Mouse (Mus musculus) stomach, embryonic 16.5 days (tissue): ENCODE measurements at regions not wholly inside any gene's neighbourhood (a gene's known extent, or its start where the extent isn't known, plus 50 kb on each side); places are given as distances from the start of the nearest gene placed in this dataset.

Experiments used
- ATAC-seq: fragments of 200-750 bp; cut with Nextera tagmentation; 2 replicates; pipeline ENCODE4 v1.8.0; 2017; ENCODE audit warnings: moderate number of reproducible peaks, moderate TSS enrichment; ENCODE audit not compliant: insufficient read depth, low FRiP score
- H3K27ac ChIP-seq: fragments of 300-500 bp; sonication (generic); 2 replicates; pipeline ENCODE4 v1.5.1; 2014; ENCODE audit warnings: low read length
- H3K27me3 ChIP-seq: fragments of 300-500 bp; sonication (generic); 2 replicates; pipeline ENCODE4 v1.6.1; 2014; ENCODE audit warnings: low read length, control low read depth, mixed read lengths; ENCODE audit not compliant: control insufficient read depth, insufficient read depth
- H3K36me3 ChIP-seq: fragments of 300-500 bp; sonication (generic); 2 replicates; pipeline ENCODE4 v1.6.1; 2014; ENCODE audit warnings: low read length; ENCODE audit not compliant: control insufficient read depth, insufficient read depth
- H3K4me1 ChIP-seq: fragments of 300-500 bp; sonication (generic); 2 replicates; pipeline ENCODE4 v1.6.1; 2014; ENCODE audit warnings: low read length, control low read depth, mixed read lengths; ENCODE audit not compliant: control insufficient read depth, insufficient read depth
- H3K4me2 ChIP-seq: fragments of 300-500 bp; sonication (generic); 2 replicates; pipeline ENCODE4 v1.6.1; 2014; ENCODE audit warnings: low read depth, low read length, mixed read lengths
- H3K4me3 ChIP-seq: fragments of 300-500 bp; sonication (generic); replicated peaks from 2 replicates; pipeline ENCODE4 v1.5.1; 2014; ENCODE audit warnings: mild to moderate bottlenecking, low read length
- H3K9ac ChIP-seq: fragments of 300-500 bp; sonication (generic); 2 replicates; pipeline ENCODE4 v1.6.1; 2014; ENCODE audit warnings: low read length
- H3K9me3 ChIP-seq: fragments of 300-500 bp; sonication (generic); replicated peaks from 2 replicates; pipeline ENCODE4 v1.6.1; 2016; ENCODE audit warnings: low read length, control low read depth; ENCODE audit not compliant: control insufficient read depth
- WGBS: fragments of 180-500 bp; shearing (Covaris S2); extraction: QIAGEN DNeasy Blood & Tissue Kit; methylation state at CpG from one replicate; pipeline ENCODE4 v1.1.7; 2014; 5-methylcytosine and 5-hydroxymethylcytosine counted together

GRCm38 (mm10) chr4:131405376-131406017, 432.6 kb downstream of the Ptpru start:
- peaks cover 6% of the 10 kb centered on the region; the same call in 1 of the 2 replicates for H3K4me1 ChIP-seq
- no peaks in the 10 kb centered on the region for H3K27me3 ChIP-seq
- WGBS = 64% methylated on average over 12 of the region's 12 CpGs
- no peak overlapping the region for H3K9ac ChIP-seq
- no peaks in the 10 kb centered on the region for H3K36me3 ChIP-seq
- no peaks in the 10 kb centered on the region for H3K9me3 ChIP-seq
- no peak overlapping the region for H3K27ac ChIP-seq
- no peak overlapping the region for H3K4me3 ChIP-seq
- no peak for ATAC-seq
- no peak overlapping the region for H3K4me2 ChIP-seq

- H3K27me3 ChIP-seq = no peaks in the 10 kb centered on the region
- 32% methylated on average over 3 of the region's 3 CpGs for WGBS
- no peak overlapping the region for H3K4me3 ChIP-seq
- no peak for ATAC-seq
- no peak overlapping the region for H3K9ac ChIP-seq
- no peak overlapping the region for H3K27ac ChIP-seq
- H3K9me3 ChIP-seq = no peaks in the 10 kb centered on the region
- no peak overlapping the region for H3K4me2 ChIP-seq
- H3K36me3 ChIP-seq = no peaks in the 10 kb centered on the region
- peaks cover 6% of the 10 kb centered on the region; the same call in 1 of the 2 replicates for H3K4me1 ChIP-seq
These were observed 430.6 kb downstream of the Ptpru start for GRCm38 (mm10) chr4:131407464-131407863.

GRCm38 (mm10) chr4:131408644-131409043, 429.4 kb downstream of the Ptpru start:
- ATAC-seq = no peak
- no peaks in the 10 kb centered on the region for H3K27me3 ChIP-seq
- no peak overlapping the region for H3K4me3 ChIP-seq
- 71% methylated on average over 1 of the region's 1 CpGs for WGBS
- H3K4me1 ChIP-seq = peaks cover 6% of the 10 kb centered on the region; the same call in 1 of the 2 replicates
- H3K9ac ChIP-seq = no peak overlapping the region
- peak overlapping the region; percentile 33; the same call in 1 of the 2 replicates for H3K27ac ChIP-seq
- no peaks in the 10 kb centered on the region for H3K9me3 ChIP-seq
- H3K36me3 ChIP-seq = no peaks in the 10 kb centered on the region
- no peak overlapping the region for H3K4me2 ChIP-seq

GRCm38 (mm10) chr4:131409805-131410204, 428.3 kb downstream of the Ptpru start:
- Histone ChIP-seq H3K27me3 (no peaks in the 10 kb centered on the region), H3K4me1 (peaks cover 6% of the 10 kb centered on the region; the same call in 1 of the 2 replicates), H3K27ac (no peak overlapping the region), H3K9ac (no peak overlapping the region), H3K36me3 (no peaks in the 10 kb centered on the region), H3K4me3 (no peak overlapping the region), H3K4me2 (no peak overlapping the region), H3K9me3 (no peaks in the 10 kb centered on the region)
- WGBS = 32% methylated on average over 3 of the region's 3 CpGs
- ATAC-seq = no peak

GRCm38 (mm10) chr4:131411936-131412335, 426.2 kb downstream of the Ptpru start:
- ATAC-seq = no peak
- Histone ChIP-seq H3K9ac (no peak overlapping the region), H3K9me3 (no peaks in the 10 kb centered on the region), H3K4me1 (peaks cover 6% of the 10 kb centered on the region; the same call in 1 of the 2 replicates), H3K4me2 (no peak overlapping the region), H3K36me3 (no peaks in the 10 kb centered on the region), H3K27ac (no peak overlapping the region), H3K27me3 (no peaks in the 10 kb centered on the region), H3K4me3 (no peak overlapping the region)
- WGBS = 70% methylated on average over 4 of the region's 4 CpGs

- no peak overlapping the region for H3K9ac ChIP-seq
- H3K27ac ChIP-seq = no peak overlapping the region
- no peaks in the 10 kb centered on the region for H3K4me1 ChIP-seq
- no peaks in the 10 kb centered on the region for H3K27me3 ChIP-seq
- H3K4me3 ChIP-seq = no peak overlapping the region
- H3K9me3 ChIP-seq = no peaks in the 10 kb centered on the region
- no peaks in the 10 kb centered on the region for H3K36me3 ChIP-seq
- 68% methylated on average over 6 of the region's 6 CpGs for WGBS
- no peak for ATAC-seq
- H3K4me2 ChIP-seq = no peak overlapping the region
These were observed 424.7 kb downstream of the Ptpru start for GRCm38 (mm10) chr4:131413380-131413779.

- H3K9ac ChIP-seq = no peak overlapping the region
- H3K27ac ChIP-seq = no peak overlapping the region
- H3K4me1 ChIP-seq = no peaks in the 10 kb centered on the region
- WGBS = 70% methylated on average over 5 of the region's 5 CpGs
- no peak overlapping the region for H3K4me2 ChIP-seq
- no peak overlapping the region for H3K4me3 ChIP-seq
- ATAC-seq = no peak
- H3K9me3 ChIP-seq = no peaks in the 10 kb centered on the region
- H3K36me3 ChIP-seq = no peaks in the 10 kb centered on the region
- H3K27me3 ChIP-seq = no peaks in the 10 kb centered on the region
These were observed 422.6 kb downstream of the Ptpru start for GRCm38 (mm10) chr4:131415453-131415852.

GRCm38 (mm10) chr4:131416209-131416608, 421.9 kb downstream of the Ptpru start:
- no peaks in the 10 kb centered on the region for H3K36me3 ChIP-seq
- ATAC-seq = no peak
- WGBS = 34% methylated on average over 3 of the region's 3 CpGs
- H3K27ac ChIP-seq = no peak overlapping the region
- no peak overlapping the region for H3K4me3 ChIP-seq
- no peaks in the 10 kb centered on the region for H3K9me3 ChIP-seq
- no peak overlapping the region for H3K9ac ChIP-seq
- no peaks in the 10 kb centered on the region for H3K4me1 ChIP-seq
- H3K4me2 ChIP-seq = no peak overlapping the region
- no peaks in the 10 kb centered on the region for H3K27me3 ChIP-seq

GRCm38 (mm10) chr4:131417159-131417748, 420.8 kb downstream of the Ptpru start:
- Histone ChIP-seq H3K9ac (no peak overlapping the region), H3K27ac (no peak overlapping the region), H3K4me1 (no peaks in the 10 kb centered on the region), H3K27me3 (no peaks in the 10 kb centered on the region), H3K9me3 (no peaks in the 10 kb centered on the region), H3K36me3 (no peaks in the 10 kb centered on the region), H3K4me3 (no peak overlapping the region), H3K4me2 (no peak overlapping the region)
- no peak for ATAC-seq
- WGBS = 76% methylated on average over 14 of the region's 14 CpGs
